ENCODE assay signal across 22 mouse cellular contexts in the genomic region with DNA sequence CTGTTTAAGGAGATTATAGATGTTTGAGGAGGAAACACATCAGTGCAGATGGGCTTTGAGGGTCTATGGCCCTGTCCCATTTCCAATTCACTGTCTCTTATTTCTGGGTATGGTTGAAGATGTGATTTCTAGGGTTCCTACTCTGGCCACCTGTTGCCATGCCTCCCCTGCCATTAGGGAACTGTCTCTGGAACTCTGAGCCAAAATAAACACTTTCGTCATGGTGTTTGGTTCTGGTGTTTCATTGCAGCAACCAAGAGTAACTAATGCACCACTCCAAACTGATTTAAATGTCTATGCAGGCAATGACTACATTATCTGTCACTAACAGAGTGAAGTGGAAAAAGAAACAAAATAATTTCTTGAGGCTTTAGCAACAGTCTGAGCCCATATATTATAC. TPM values are rescaled to one million over a fixed set of nuclear protein-coding genes. Genes with fewer than 3 reads are reported as not detected.
DNase-seq lines count a peak whose midpoint lies in the region; ATAC-seq and TF ChIP-seq lines count a peak whose summit lies in the region.
"Had no signal": no experiment of that assay in that cellular context is flagged by ENCODE, and none has a peak within 500 bp of the region (broad histone marks: within the 10 kb centered on the region; RNA-seq: fewer than 3 reads in every experiment).

No protein-coding gene starts in this region.

- TF ChIP-seq POLR2A in kidney, adult 2 months (IDR thresholded peaks at IDR 0.05; ENCODE audit: low read depth, low read length) = no peak
- TF ChIP-seq POLR2A in myocyte (IDR thresholded peaks at IDR 0.05; ENCODE audit: insufficient read length, low read depth) = no peak

- H3ac ChIP-seq in myocyte (ENCODE audit: control insufficient read depth, insufficient read length) = no peak overlapping the region

- no peaks in the 10 kb centered on the region for H3K27me3 ChIP-seq in kidney, adult 2 months (replicated peaks; ENCODE audit: control insufficient read depth, insufficient read depth, low read length)
- no peaks in the 10 kb centered on the region for H3K27me3 ChIP-seq in liver, postnatal 0 days (ENCODE audit: insufficient read depth, low read length)
- H3K27me3 ChIP-seq in liver, embryonic 12.5 days (replicated peaks) = no peaks in the 10 kb centered on the region
- no peaks in the 10 kb centered on the region for H3K27me3 ChIP-seq in kidney, embryonic 15.5 days
- H3K27me3 ChIP-seq in myocyte (ENCODE audit: control insufficient read depth, insufficient read depth, insufficient read length) = no peaks in the 10 kb centered on the region
- H3K27me3 ChIP-seq in forebrain, embryonic 12.5 days = no peaks in the 10 kb centered on the region
- H3K27me3 ChIP-seq: embryonic facial prominence, embryonic 13.5 days; hindbrain, embryonic 12.5 days had no signal

- DNase-seq in kidney, adult 2 months = peak; percentile 56
- no peak for DNase-seq in kidney, adult 18-20 months
- no peak for DNase-seq in liver, postnatal 0 days
- no peak for DNase-seq in gastrocnemius, postnatal 4 days (ENCODE audit: low spot score in 2 of 2)
- DNase-seq: adrenal gland, postnatal 14 days; cerebellum, adult 11-12 months; cerebellum, adult 9-10 months; cerebellum, postnatal 25 days; gastrocnemius, postnatal 36 days; heart, adult 18-20 months; heart, postnatal 10 days; heart, postnatal 4 days had no signal

- H3K4me1 ChIP-seq in kidney, adult 2 months (ENCODE audit: control insufficient read depth, insufficient read depth, low read length) = peaks cover 4% of the 10 kb centered on the region; the same call in 1 of the 2 replicates
- 0 out of 2 replicates have a peak, but pooled peaks cover under 1% of the 10 kb centered on the region for H3K4me1 ChIP-seq in liver, postnatal 0 days (ENCODE audit: insufficient read depth)
- no peaks in the 10 kb centered on the region for H3K4me1 ChIP-seq in liver, embryonic 12.5 days
- peaks cover 14% of the 10 kb centered on the region; the same call in 1 of the 2 replicates for H3K4me1 ChIP-seq in kidney, embryonic 15.5 days
- no peaks in the 10 kb centered on the region for H3K4me1 ChIP-seq in forebrain, embryonic 12.5 days
- H3K4me1 ChIP-seq: embryonic facial prominence, embryonic 13.5 days; hindbrain, embryonic 12.5 days had no signal

- 0 out of 2 replicates have a peak, but pooled peaks have one; percentile 38 for ATAC-seq in liver, postnatal 0 days
- no peak for ATAC-seq in liver, embryonic 12.5 days
- ATAC-seq in kidney, embryonic 15.5 days (replicated peaks; ENCODE audit: low FRiP score) = peak; percentile 58
- no peak for ATAC-seq in forebrain, embryonic 12.5 days (ENCODE audit: low FRiP score)
- ATAC-seq: activated CD4-positive, CD25-positive, alpha-beta regulatory T cell, adult 4 months; forebrain, embryonic 14.5 days; hindbrain, embryonic 16.5 days had no signal

- H3K9ac ChIP-seq in liver, postnatal 0 days (replicated peaks) = no peak overlapping the region
- no peak overlapping the region for H3K9ac ChIP-seq in liver, embryonic 12.5 days
- H3K9ac ChIP-seq in kidney, embryonic 15.5 days = no peak overlapping the region
- no peak overlapping the region for H3K9ac ChIP-seq in forebrain, embryonic 12.5 days
- H3K9ac ChIP-seq: embryonic facial prominence, embryonic 13.5 days; hindbrain, embryonic 12.5 days had no signal

- H3K4me2 ChIP-seq in liver, postnatal 0 days (ENCODE audit: low read depth, low read length) = no peak overlapping the region
- no peak overlapping the region for H3K4me2 ChIP-seq in liver, embryonic 12.5 days
- no peak overlapping the region for H3K4me2 ChIP-seq in kidney, embryonic 15.5 days
- no peak overlapping the region for H3K4me2 ChIP-seq in myocyte (ENCODE audit: low read depth)
- H3K4me2 ChIP-seq in forebrain, embryonic 12.5 days = no peak overlapping the region
- H3K4me2 ChIP-seq: embryonic facial prominence, embryonic 13.5 days; hindbrain, embryonic 12.5 days had no signal

- no peak for TF ChIP-seq EP300 in liver, postnatal 0 days (IDR thresholded peaks at IDR 0.05; ENCODE audit: low read depth)

- WGBS in kidney, adult 2 months = 53% methylated on average over 1 of the region's 1 CpGs
- 33% methylated on average over 1 of the region's 1 CpGs for WGBS in liver, postnatal 0 days (ENCODE audit: insufficient replicate concordance)
- WGBS in liver, embryonic 12.5 days (ENCODE audit: insufficient replicate concordance) = 70% methylated on average over 1 of the region's 1 CpGs
- WGBS in kidney, embryonic 15.5 days = 42% methylated on average over 1 of the region's 1 CpGs
- WGBS in forebrain, embryonic 12.5 days = 73% methylated on average over 1 of the region's 1 CpGs

- H3K79me2 ChIP-seq in myocyte (ENCODE audit: control insufficient read depth, insufficient read depth) = no peaks in the 10 kb centered on the region

- H3K9me3 ChIP-seq in liver, postnatal 0 days (ENCODE audit: low read length) = no peaks in the 10 kb centered on the region
- H3K9me3 ChIP-seq in liver, embryonic 12.5 days (replicated peaks) = no peaks in the 10 kb centered on the region
- H3K9me3 ChIP-seq in kidney, embryonic 15.5 days (replicated peaks) = no peaks in the 10 kb centered on the region
- H3K9me3 ChIP-seq in forebrain, embryonic 12.5 days = no peaks in the 10 kb centered on the region
- H3K9me3 ChIP-seq: embryonic facial prominence, embryonic 13.5 days; heart, embryonic 10.5 days; hindbrain, embryonic 12.5 days had no signal

- TF ChIP-seq CTCF in kidney, adult 2 months (conservative IDR thresholded peaks at IDR 0.05; ENCODE audit: insufficient read depth, insufficient read length, low read depth, low read length) = no peak
- TF ChIP-seq CTCF in liver, postnatal 0 days (IDR thresholded peaks at IDR 0.05; ENCODE audit: low read depth) = no peak

- no peaks in the 10 kb centered on the region for H3K36me3 ChIP-seq in kidney, adult 2 months (ENCODE audit: control insufficient read depth, insufficient read depth, low read length)
- no peaks in the 10 kb centered on the region for H3K36me3 ChIP-seq in liver, postnatal 0 days (replicated peaks; ENCODE audit: insufficient read depth, low read length)
- no peaks in the 10 kb centered on the region for H3K36me3 ChIP-seq in liver, embryonic 12.5 days
- no peaks in the 10 kb centered on the region for H3K36me3 ChIP-seq in kidney, embryonic 15.5 days
- H3K36me3 ChIP-seq in myocyte (ENCODE audit: control insufficient read depth, insufficient read depth) = peaks cover 8% of the 10 kb centered on the region
- no peaks in the 10 kb centered on the region for H3K36me3 ChIP-seq in forebrain, embryonic 12.5 days (replicated peaks)
- H3K36me3 ChIP-seq: embryonic facial prominence, embryonic 13.5 days; heart, embryonic 10.5 days; hindbrain, embryonic 12.5 days had no signal

- no peak overlapping the region for H3K4me3 ChIP-seq in kidney, adult 2 months (ENCODE audit: insufficient read depth, low read depth, low read length)
- H3K4me3 ChIP-seq in liver, postnatal 0 days (ENCODE audit: low read depth, low read length) = no peak overlapping the region
- no peak overlapping the region for H3K4me3 ChIP-seq in liver, embryonic 12.5 days
- no peak overlapping the region for H3K4me3 ChIP-seq in kidney, embryonic 15.5 days (replicated peaks)
- H3K4me3 ChIP-seq in myocyte = no peak overlapping the region
- H3K4me3 ChIP-seq in forebrain, embryonic 12.5 days (replicated peaks) = no peak overlapping the region
- H3K4me3 ChIP-seq: embryonic facial prominence, embryonic 13.5 days; heart, embryonic 10.5 days; hindbrain, embryonic 12.5 days had no signal

- 0 out of 2 replicates have a peak overlapping the region, but pooled peaks have one; percentile 23 for H3K27ac ChIP-seq in kidney, adult 2 months (ENCODE audit: insufficient read depth, low read depth, low read length)
- no peak overlapping the region for H3K27ac ChIP-seq in liver, postnatal 0 days (ENCODE audit: low read depth)
- H3K27ac ChIP-seq in liver, embryonic 12.5 days = no peak overlapping the region
- H3K27ac ChIP-seq in kidney, embryonic 15.5 days = no peak overlapping the region
- no peak overlapping the region for H3K27ac ChIP-seq in forebrain, embryonic 12.5 days
- H3K27ac ChIP-seq: embryonic facial prominence, embryonic 13.5 days; heart, embryonic 10.5 days; hindbrain, embryonic 12.5 days had no signal

TF ChIP-seq in myocyte, 11 proteins besides CTCF, POLR2A, EP300 and RAD21:
- TF ChIP-seq REST (IDR thresholded peaks at IDR 0.05; ENCODE audit: insufficient read depth, insufficient read length) = no peak
- TF ChIP-seq TCF3 (IDR thresholded peaks at IDR 0.05; ENCODE audit: insufficient read length, low read depth) = no peak
- TF ChIP-seq MYOD1 (IDR thresholded peaks at IDR 0.05; ENCODE audit: control insufficient read depth in 1 of 3, insufficient read length in 2 of 3, low read depth in 2 of 3) = peak; percentile 32 to 64 (median 56)

RNA-seq across cellular contexts. Expression of gene Fbxo4, which starts 19.3 kb away (rescaled TPM):
- polyA plus RNA-seq in kidney, adult 2 months (2012; rRNA removed) = 8.8 and 10.7 TPM in 2 replicates
- 8.6 and 9.2 TPM in 2 replicates for polyA plus RNA-seq in liver, postnatal 0 days (2015; fragmentation: Nextera tagmentation; extraction: Ambion mirVana)
- 4.0 and 4.5 TPM in 2 replicates for polyA plus RNA-seq in liver, embryonic 12.5 days (2016; fragmentation: Nextera tagmentation; extraction: Ambion mirVana)
- 10.9 and 11.7 TPM in 2 replicates for polyA plus RNA-seq in kidney, embryonic 15.5 days (2015; fragmentation: Nextera tagmentation; extraction: Ambion mirVana)
- polyA plus RNA-seq in myocyte (2012; fragmentation: generic; extraction: Trizol) = 14.4 TPM
- 4.9 and 7.4 TPM in 2 replicates for polyA plus RNA-seq in forebrain, embryonic 12.5 days (2016; fragmentation: Nextera tagmentation; extraction: Ambion mirVana)
- 1 to 10 TPM; 7.6 to 9.2 TPM for total RNA-seq in gastrocnemius, postnatal 4 days (2021)

RNA-seq across cellular contexts. Expression of gene AW549877, which starts 35.5 kb away (rescaled TPM):
- polyA plus RNA-seq in kidney, adult 2 months (2012; rRNA removed) = 15.3 and 20.5 TPM in 2 replicates
- polyA plus RNA-seq in liver, postnatal 0 days (2015; fragmentation: Nextera tagmentation; extraction: Ambion mirVana) = 5.4 and 5.7 TPM in 2 replicates
- 10.3 and 10.7 TPM in 2 replicates for polyA plus RNA-seq in liver, embryonic 12.5 days (2016; fragmentation: Nextera tagmentation; extraction: Ambion mirVana)
- polyA plus RNA-seq in kidney, embryonic 15.5 days (2015; fragmentation: Nextera tagmentation; extraction: Ambion mirVana) = 37.0 and 38.6 TPM in 2 replicates
- polyA plus RNA-seq in myocyte (2012; fragmentation: generic; extraction: Trizol) = 5.9 TPM
- 57.0 and 62.5 TPM in 2 replicates for polyA plus RNA-seq in forebrain, embryonic 12.5 days (2016; fragmentation: Nextera tagmentation; extraction: Ambion mirVana)
- total RNA-seq in gastrocnemius, postnatal 4 days (2021) = 10 to 100 TPM; 19.2 to 22.8 TPM

Comparison
In these comparisons a context has a peak if more than half of its experiments do, and no peak if none do; other contexts are left out.
1. ATAC-seq: peak in liver, postnatal 0 days (single experiment) and kidney, embryonic 15.5 days (single experiment); none in liver, embryonic 12.5 days (single experiment) and forebrain, embryonic 12.5 days (single experiment).